11 mouse cellular contexts compared by ENCODE assay signal in genomic region chr14:20618211-20618610, GRCm38 (mm10). TPM values are rescaled to one million over a fixed set of nuclear protein-coding genes. Genes with fewer than 3 reads are reported as not detected.
DNase-seq lines count a peak whose midpoint lies in the region; ATAC-seq and TF ChIP-seq lines count a peak whose summit lies in the region.
"Had no signal": no experiment of that assay in that cellular context is flagged by ENCODE, and none has a peak within 500 bp of the region (broad histone marks: within the 10 kb centered on the region; RNA-seq: fewer than 3 reads in every experiment).

No protein-coding gene starts in this region.

- no peaks in the 10 kb centered on the region for H3K4me1 ChIP-seq in cerebellum, adult 2 months (ENCODE audit: control insufficient read depth, insufficient read depth, low read length)
- H3K4me1 ChIP-seq in kidney, adult 2 months (ENCODE audit: control insufficient read depth, insufficient read depth, low read length): peaks cover 13% of the 10 kb centered on the region
- peaks cover 3% of the 10 kb centered on the region; the same call in 1 of the 2 replicates for H3K4me1 ChIP-seq in lung, postnatal 0 days (ENCODE audit: insufficient read depth, low read depth, low read length)

- no peak overlapping the region for H3K4me2 ChIP-seq in lung, postnatal 0 days (replicated peaks; ENCODE audit: low read depth, low read length)
- H3K4me2 ChIP-seq: limb, embryonic 13.5 days; neural tube, embryonic 12.5 days had no signal

- no peak overlapping the region for H3K9ac ChIP-seq in lung, postnatal 0 days (replicated peaks; ENCODE audit: low read depth)
- H3K9ac ChIP-seq: limb, embryonic 13.5 days; neural tube, embryonic 12.5 days had no signal

- TF ChIP-seq CTCF in cerebellum, adult 2 months (IDR thresholded peaks at IDR 0.05; ENCODE audit: borderline replicate concordance, insufficient read depth, low read depth, low read length): no peak
- no peak for TF ChIP-seq CTCF in kidney, adult 2 months (conservative IDR thresholded peaks at IDR 0.05; ENCODE audit: insufficient read depth, insufficient read length, low read depth, low read length)
- no peak for TF ChIP-seq CTCF in lung, postnatal 0 days (IDR thresholded peaks at IDR 0.05)

- no peaks in the 10 kb centered on the region for H3K9me3 ChIP-seq in lung, postnatal 0 days (ENCODE audit: low read length)
- H3K9me3 ChIP-seq: limb, embryonic 13.5 days; neural tube, embryonic 12.5 days had no signal

- WGBS in cerebellum, adult 2 months: 71% methylated on average over 5 of the region's 5 CpGs
- WGBS in kidney, adult 2 months: 28% methylated on average over 5 of the region's 5 CpGs
- WGBS in lung, postnatal 0 days: 51% methylated on average over 5 of the region's 5 CpGs

- no peaks in the 10 kb centered on the region for H3K36me3 ChIP-seq in kidney, adult 2 months (ENCODE audit: control insufficient read depth, insufficient read depth, low read length)
- no peaks in the 10 kb centered on the region for H3K36me3 ChIP-seq in lung, postnatal 0 days (ENCODE audit: insufficient read depth, low read length)
- H3K36me3 ChIP-seq: neural tube, embryonic 12.5 days had no signal

- peak overlapping the region; percentile 5 for H3K4me3 ChIP-seq in cerebellum, adult 2 months (replicated peaks; ENCODE audit: insufficient read depth, low read depth, low read length)
- H3K4me3 ChIP-seq in kidney, adult 2 months (ENCODE audit: insufficient read depth, low read depth, low read length): no peak overlapping the region
- no peak overlapping the region for H3K4me3 ChIP-seq in lung, postnatal 0 days (ENCODE audit: low read depth, low read length)
- H3K4me3 ChIP-seq: limb, embryonic 13.5 days; neural tube, embryonic 12.5 days had no signal

- no peak for DNase-seq in cerebellum, adult 2 months
- DNase-seq in cerebellum, adult 11-12 months: no peak
- peak; percentile 71 for DNase-seq in kidney, adult 2 months
- no peak for DNase-seq in kidney, postnatal 4 days
- DNase-seq in lung, postnatal 0 days (ENCODE audit: low spot score): peak; percentile 56
- DNase-seq in ovary, postnatal 14 days (ENCODE audit: low spot score): no peak
- DNase-seq in natural killer cell, adult 2 months (ENCODE audit: low spot score in 2 of 2): no peak
- DNase-seq: cerebellum, adult 11 months had no signal

- no peaks in the 10 kb centered on the region for H3K27me3 ChIP-seq in cerebellum, adult 2 months (ENCODE audit: control insufficient read depth, insufficient read depth, low read length)
- H3K27me3 ChIP-seq in kidney, adult 2 months (replicated peaks; ENCODE audit: control insufficient read depth, insufficient read depth, low read length): no peaks in the 10 kb centered on the region
- no peaks in the 10 kb centered on the region for H3K27me3 ChIP-seq in lung, postnatal 0 days (replicated peaks; ENCODE audit: insufficient read depth, low read length)
- H3K27me3 ChIP-seq: limb, embryonic 13.5 days; neural tube, embryonic 12.5 days had no signal

- H3K27ac ChIP-seq in cerebellum, adult 2 months (ENCODE audit: insufficient read depth, low read length): peak overlapping the region; percentile 56; the same call in 1 of the 2 replicates
- H3K27ac ChIP-seq in kidney, adult 2 months (ENCODE audit: insufficient read depth, low read depth, low read length): peak overlapping the region; percentile 79
- peak overlapping the region; percentile 60 for H3K27ac ChIP-seq in lung, postnatal 0 days (ENCODE audit: low read length)
- H3K27ac ChIP-seq: limb, embryonic 13.5 days; neural tube, embryonic 12.5 days had no signal

- TF ChIP-seq EP300 in lung, postnatal 0 days (IDR thresholded peaks at IDR 0.05): no peak

- TF ChIP-seq POLR2A in cerebellum, adult 2 months (IDR thresholded peaks at IDR 0.05; ENCODE audit: borderline replicate concordance, insufficient read depth, low read length): no peak
- no peak for TF ChIP-seq POLR2A in kidney, adult 2 months (IDR thresholded peaks at IDR 0.05; ENCODE audit: low read depth, low read length)

- ATAC-seq in erythroblast, adult 5-6 weeks (replicated peaks; ENCODE audit: low FRiP score, poor library complexity, severe bottlenecking): 0 out of 2 replicates have a peak, but pooled peaks have one; percentile 42
- peak; percentile 79 for ATAC-seq in lung, postnatal 0 days

RNA-seq across cellular contexts. Expression of gene Usp54, which starts 22.7 kb away (rescaled TPM):
- 60.6 and 63.1 TPM in 2 replicates for polyA plus RNA-seq in cerebellum, adult 2 months (2012; rRNA removed)
- polyA plus RNA-seq in kidney, adult 2 months (2012; rRNA removed): 7.9 and 8.5 TPM in 2 replicates
- total RNA-seq in erythroblast, adult 5-6 weeks (2015; ENCODE audit: low replicate concordance): 0.58 and 1.7 TPM in 2 replicates
- total RNA-seq in erythroblast, adult 5-6 weeks (2017; ENCODE audit: low replicate concordance): 2.0 and 3.2 TPM in 2 replicates
- 3.9 and 5.0 TPM in 2 replicates for polyA plus RNA-seq in lung, postnatal 0 days (2015; fragmentation: Nextera tagmentation; extraction: Ambion mirVana)

RNA-seq across cellular contexts. Expression of gene Myoz1, which starts 38.1 kb away (rescaled TPM):
- not detected in 2 replicates for polyA plus RNA-seq in cerebellum, adult 2 months (2012; rRNA removed)
- 0.26 and 8.9 TPM in 2 replicates for polyA plus RNA-seq in kidney, adult 2 months (2012; rRNA removed)
- not detected in 2 replicates for total RNA-seq in erythroblast, adult 5-6 weeks (2015; ENCODE audit: low replicate concordance)
- total RNA-seq in erythroblast, adult 5-6 weeks (2017; ENCODE audit: low replicate concordance): not detected in 2 replicates
- polyA plus RNA-seq in lung, postnatal 0 days (2015; fragmentation: Nextera tagmentation; extraction: Ambion mirVana): 0.38 and 0.40 TPM in 2 replicates

RNA-seq across cellular contexts. Expression of gene Synpo2l, which starts 49.9 kb away (rescaled TPM):
- polyA plus RNA-seq in cerebellum, adult 2 months (2012; rRNA removed): 0.08 and 0.13 TPM in 2 replicates
- polyA plus RNA-seq in kidney, adult 2 months (2012; rRNA removed): 0.87 and 1.8 TPM in 2 replicates
- not detected in 2 replicates for total RNA-seq in erythroblast, adult 5-6 weeks (2015; ENCODE audit: low replicate concordance)
- total RNA-seq in erythroblast, adult 5-6 weeks (2017; ENCODE audit: low replicate concordance): not detected in 2 replicates
- polyA plus RNA-seq in lung, postnatal 0 days (2015; fragmentation: Nextera tagmentation; extraction: Ambion mirVana): 0.63 and 0.96 TPM in 2 replicates

RNA-seq across cellular contexts. Expression of gene Sec24c, which starts 55.9 kb away (rescaled TPM):
- 93.3 and 116 TPM in 2 replicates for polyA plus RNA-seq in cerebellum, adult 2 months (2012; rRNA removed)
- polyA plus RNA-seq in kidney, adult 2 months (2012; rRNA removed): 133 and 153 TPM in 2 replicates
- total RNA-seq in erythroblast, adult 5-6 weeks (2015; ENCODE audit: low replicate concordance): 20.8 and 32.6 TPM in 2 replicates
- 60.1 and 67.7 TPM in 2 replicates for total RNA-seq in erythroblast, adult 5-6 weeks (2017; ENCODE audit: low replicate concordance)
- polyA plus RNA-seq in lung, postnatal 0 days (2015; fragmentation: Nextera tagmentation; extraction: Ambion mirVana): 37.6 and 40.1 TPM in 2 replicates

Comparison
In these comparisons a context has a peak if more than half of its experiments do, and no peak if none do; other contexts are left out.
1. DNase-seq: peak in kidney, adult 2 months (single experiment) and lung, postnatal 0 days (single experiment); none in cerebellum, adult 2 months (0 of 2), cerebellum, adult 11-12 months (single experiment), kidney, postnatal 4 days (0 of 2), ovary, postnatal 14 days (single experiment) and natural killer cell, adult 2 months (0 of 2).
2. Peak in every context shown above with its lines, with median percentiles within 50 percentile points of each other: H3K27ac ChIP-seq.